Mouse (Mus musculus): ENCODE data around the gene Sfn.
"Not testable (repeated sequence)": the region's sequence is repeated elsewhere in the genome, so short reads cannot be mapped to it uniquely, and the experiment has no call there.

Sfn gene

GRCm38 (mm10) chr4:133601721-133602218 is at the start of gene Sfn:
Gene Sfn (minus strand): TSS chr4:133602168.
- DNase-seq (ENCODE audit: low spot score in 2 of 2), result peak; percentile 36 to 60

- DNase-seq (ENCODE audit: low spot score in 2 of 2), result no peak
Observed at GRCm38 (mm10) chr4:133651445-133651844, 49.5 kb upstream of the Sfn start.

- DNase-seq (ENCODE audit: low spot score in 2 of 2), result peak; percentile 71 to 82
Observed at GRCm38 (mm10) chr4:133649989-133650699, 48.2 kb upstream of the Sfn start, which contains the start of gene Zdhhc18. Gene Zdhhc18 (minus strand): TSS chr4:133650154.

- DNase-seq (ENCODE audit: low spot score in 2 of 2), result not testable (repeated sequence)
Observed at GRCm38 (mm10) chr4:133649464-133649863, 47.5 kb upstream of the Sfn start.

- no peak for DNase-seq (ENCODE audit: low spot score in 2 of 2)
Observed at GRCm38 (mm10) chr4:133645680-133646079, 43.7 kb upstream of the Sfn start.

GRCm38 (mm10) chr4:133645195-133645594 is 43.2 kb upstream of the Sfn start:
- DNase-seq (ENCODE audit: low spot score in 2 of 2), result no peak

- DNase-seq (ENCODE audit: low spot score in 2 of 2), result no peak
Observed at GRCm38 (mm10) chr4:133634043-133634410, 32.1 kb upstream of the Sfn start.

GRCm38 (mm10) chr4:133633332-133634042 is 31.5 kb upstream of the Sfn start:
- peak; percentile 87 to 91 for DNase-seq (ENCODE audit: low spot score in 2 of 2)

GRCm38 (mm10) chr4:133632483-133633327 is 30.7 kb upstream of the Sfn start:
- peak in 1 of 2 experiments; percentile 26 for DNase-seq (ENCODE audit: low spot score in 2 of 2)

- DNase-seq (ENCODE audit: low spot score in 2 of 2), result no peak
Observed at GRCm38 (mm10) chr4:133631769-133632411, 29.9 kb upstream of the Sfn start.

- DNase-seq (ENCODE audit: low spot score in 2 of 2), result no peak
Observed at GRCm38 (mm10) chr4:133631071-133631768, 29.3 kb upstream of the Sfn start.

- DNase-seq (ENCODE audit: low spot score in 2 of 2), result no peak
Observed at GRCm38 (mm10) chr4:133630326-133630920, 28.5 kb upstream of the Sfn start.

GRCm38 (mm10) chr4:133629191-133629590 is 27.2 kb upstream of the Sfn start:
- DNase-seq (ENCODE audit: low spot score in 2 of 2), result no peak

- no peak for DNase-seq (ENCODE audit: low spot score in 2 of 2)
Observed at GRCm38 (mm10) chr4:133628517-133628916, 26.5 kb upstream of the Sfn start.

- DNase-seq (ENCODE audit: low spot score in 2 of 2), result no peak
Observed at GRCm38 (mm10) chr4:133627039-133627438, 25.1 kb upstream of the Sfn start.

- no peak for DNase-seq (ENCODE audit: low spot score in 2 of 2)
Observed at GRCm38 (mm10) chr4:133626621-133627020, 24.7 kb upstream of the Sfn start.

- no peak for DNase-seq (ENCODE audit: low spot score in 2 of 2)
Observed at GRCm38 (mm10) chr4:133626221-133626620, 24.3 kb upstream of the Sfn start.

GRCm38 (mm10) chr4:133625621-133626071 is 23.7 kb upstream of the Sfn start:
- DNase-seq (ENCODE audit: low spot score in 2 of 2), result peak; percentile 40 to 55

- DNase-seq (ENCODE audit: low spot score in 2 of 2), result no peak
Observed at GRCm38 (mm10) chr4:133624830-133625229, 22.9 kb upstream of the Sfn start.

- no peak for DNase-seq (ENCODE audit: low spot score in 2 of 2)
Observed at GRCm38 (mm10) chr4:133622161-133622695, 20.3 kb upstream of the Sfn start.
